Mouse (Mus musculus): ENCODE measurements around the gene Chst3. TPM values are rescaled to one million over a fixed set of nuclear protein-coding genes. Genes with fewer than 3 reads are reported as not detected.
"Not testable (repeated sequence)": the region's sequence is repeated elsewhere in the genome, so short reads cannot be mapped to it uniquely, and the experiment has no call there.

Gene Chst3
- polyA plus RNA-seq, 1 experiment from 2014 or later = 0.26 TPM

- H3K4me3 ChIP-seq (ENCODE audit: control insufficient read depth in 1 of 2, insufficient read depth in 1 of 2, low read depth in 1 of 2, low read length in 2 of 2) = no peak overlapping the region
- no peak for ATAC-seq (ENCODE audit: insufficient number of reproducible peaks, insufficient read depth, low FRiP score, low read depth)
- peaks cover 3% of the 10 kb centered on the region; the same call in 1 of the 2 replicates for H3K9me3 ChIP-seq (ENCODE audit: control insufficient read depth, low read length)
- H3K27me3 ChIP-seq (ENCODE audit: control insufficient read depth, insufficient read depth, low read length) = no peaks in the 10 kb centered on the region; the same call in 1 of the 2 replicates
- H3K4me2 ChIP-seq (ENCODE audit: low read length) = no peak overlapping the region
- H3K36me3 ChIP-seq (ENCODE audit: control insufficient read depth, insufficient read depth, low read length) = no peaks in the 10 kb centered on the region
- H3K9ac ChIP-seq (ENCODE audit: low read length) = no peak overlapping the region
- no peaks in the 10 kb centered on the region for H3K4me1 ChIP-seq (ENCODE audit: control insufficient read depth in 2 of 2, insufficient read depth in 2 of 2, low read length in 2 of 2)
- H3K27ac ChIP-seq (replicated peaks in 1 of 2; ENCODE audit: control insufficient read depth in 1 of 2, insufficient read depth in 1 of 2, low read depth in 2 of 2, low read length in 2 of 2) = no peak overlapping the region
- WGBS = 62% methylated on average over 3 of the region's 3 CpGs
Measured at GRCm38 (mm10) chr10:60168960-60169359, 50.1 kb downstream of the Chst3 start.

GRCm38 (mm10) chr10:60168306-60168705, 50.8 kb downstream of the Chst3 start:
- Histone ChIP-seq H3K27me3 (ENCODE audit: control insufficient read depth, insufficient read depth, low read length) (no peaks in the 10 kb centered on the region; the same call in 1 of the 2 replicates), H3K4me2 (ENCODE audit: low read length) (no peak overlapping the region), H3K9me3 (ENCODE audit: control insufficient read depth, low read length) (peaks cover 3% of the 10 kb centered on the region; the same call in 1 of the 2 replicates), H3K36me3 (ENCODE audit: control insufficient read depth, insufficient read depth, low read length) (no peaks in the 10 kb centered on the region), H3K4me1 (ENCODE audit: control insufficient read depth in 2 of 2, insufficient read depth in 2 of 2, low read length in 2 of 2) (no peaks in the 10 kb centered on the region), H3K4me3 (ENCODE audit: control insufficient read depth in 1 of 2, insufficient read depth in 1 of 2, low read depth in 1 of 2, low read length in 2 of 2) (no peak overlapping the region), H3K9ac (ENCODE audit: low read length) (no peak overlapping the region), H3K27ac (replicated peaks in 1 of 2; ENCODE audit: control insufficient read depth in 1 of 2, insufficient read depth in 1 of 2, low read depth in 2 of 2, low read length in 2 of 2) (no peak overlapping the region)
- WGBS = 68% methylated on average over 2 of the region's 2 CpGs
- ATAC-seq (ENCODE audit: insufficient number of reproducible peaks, insufficient read depth, low FRiP score, low read depth) = no peak

- no peaks in the 10 kb centered on the region; the same call in 1 of the 2 replicates for H3K27me3 ChIP-seq (ENCODE audit: control insufficient read depth, insufficient read depth, low read length)
- no peaks in the 10 kb centered on the region for H3K4me1 ChIP-seq (ENCODE audit: control insufficient read depth in 2 of 2, insufficient read depth in 2 of 2, low read length in 2 of 2)
- no peaks in the 10 kb centered on the region for H3K36me3 ChIP-seq (ENCODE audit: control insufficient read depth, insufficient read depth, low read length)
- ATAC-seq (ENCODE audit: insufficient number of reproducible peaks, insufficient read depth, low FRiP score, low read depth) = no peak
- peaks cover 3% of the 10 kb centered on the region; the same call in 1 of the 2 replicates for H3K9me3 ChIP-seq (ENCODE audit: control insufficient read depth, low read length)
- H3K9ac ChIP-seq (ENCODE audit: low read length) = no peak overlapping the region
- H3K4me2 ChIP-seq (ENCODE audit: low read length) = no peak overlapping the region
- WGBS = 27% methylated on average over 3 of the region's 3 CpGs
- H3K27ac ChIP-seq (replicated peaks in 1 of 2; ENCODE audit: control insufficient read depth in 1 of 2, insufficient read depth in 1 of 2, low read depth in 2 of 2, low read length in 2 of 2) = no peak overlapping the region
- no peak overlapping the region for H3K4me3 ChIP-seq (ENCODE audit: control insufficient read depth in 1 of 2, insufficient read depth in 1 of 2, low read depth in 1 of 2, low read length in 2 of 2)
Measured at GRCm38 (mm10) chr10:60166068-60166467, 53.0 kb downstream of the Chst3 start.

GRCm38 (mm10) chr10:60164869-60165268, 54.2 kb downstream of the Chst3 start:
- no peak for ATAC-seq (ENCODE audit: insufficient number of reproducible peaks, insufficient read depth, low FRiP score, low read depth)
- no peak overlapping the region for H3K27ac ChIP-seq (replicated peaks in 1 of 2; ENCODE audit: control insufficient read depth in 1 of 2, insufficient read depth in 1 of 2, low read depth in 2 of 2, low read length in 2 of 2)
- H3K4me1 ChIP-seq (ENCODE audit: control insufficient read depth in 2 of 2, insufficient read depth in 2 of 2, low read length in 2 of 2) = no peaks in the 10 kb centered on the region
- WGBS = 89% methylated on average over 1 of the region's 1 CpGs
- H3K4me2 ChIP-seq (ENCODE audit: low read length) = no peak overlapping the region
- H3K9me3 ChIP-seq (ENCODE audit: control insufficient read depth, low read length) = peaks cover 3% of the 10 kb centered on the region; the same call in 1 of the 2 replicates
- H3K27me3 ChIP-seq (ENCODE audit: control insufficient read depth, insufficient read depth, low read length) = no peaks in the 10 kb centered on the region; the same call in 1 of the 2 replicates
- no peak overlapping the region for H3K9ac ChIP-seq (ENCODE audit: low read length)
- no peak overlapping the region for H3K4me3 ChIP-seq (ENCODE audit: control insufficient read depth in 1 of 2, insufficient read depth in 1 of 2, low read depth in 1 of 2, low read length in 2 of 2)
- no peaks in the 10 kb centered on the region for H3K36me3 ChIP-seq (ENCODE audit: control insufficient read depth, insufficient read depth, low read length)

- Histone ChIP-seq H3K9me3 (ENCODE audit: control insufficient read depth, low read length) (peaks cover 3% of the 10 kb centered on the region; the same call in 1 of the 2 replicates), H3K4me2 (ENCODE audit: low read length) (no peak overlapping the region), H3K27ac (replicated peaks in 1 of 2; ENCODE audit: control insufficient read depth in 1 of 2, insufficient read depth in 1 of 2, low read depth in 2 of 2, low read length in 2 of 2) (no peak overlapping the region), H3K27me3 (ENCODE audit: control insufficient read depth, insufficient read depth, low read length) (no peaks in the 10 kb centered on the region; the same call in 1 of the 2 replicates), H3K4me1 (ENCODE audit: control insufficient read depth in 2 of 2, insufficient read depth in 2 of 2, low read length in 2 of 2) (no peaks in the 10 kb centered on the region), H3K9ac (ENCODE audit: low read length) (no peak overlapping the region), H3K4me3 (ENCODE audit: control insufficient read depth in 1 of 2, insufficient read depth in 1 of 2, low read depth in 1 of 2, low read length in 2 of 2) (no peak overlapping the region), H3K36me3 (ENCODE audit: control insufficient read depth, insufficient read depth, low read length) (no peaks in the 10 kb centered on the region)
- 77% methylated on average over 6 of the region's 6 CpGs for WGBS
- no peak for ATAC-seq (ENCODE audit: insufficient number of reproducible peaks, insufficient read depth, low FRiP score, low read depth)
Measured at GRCm38 (mm10) chr10:60162973-60163255, 56.1 kb downstream of the Chst3 start.

- H3K4me2 ChIP-seq (ENCODE audit: low read length); H3K36me3 ChIP-seq (ENCODE audit: control insufficient read depth, insufficient read depth, low read length); H3K9ac ChIP-seq (ENCODE audit: low read length); H3K27ac ChIP-seq (replicated peaks in 1 of 2; ENCODE audit: control insufficient read depth in 1 of 2, insufficient read depth in 1 of 2, low read depth in 2 of 2, low read length in 2 of 2); ATAC-seq (ENCODE audit: insufficient number of reproducible peaks, insufficient read depth, low FRiP score, low read depth); H3K4me3 ChIP-seq (ENCODE audit: control insufficient read depth in 1 of 2, insufficient read depth in 1 of 2, low read depth in 1 of 2, low read length in 2 of 2); H3K4me1 ChIP-seq (ENCODE audit: control insufficient read depth in 2 of 2, insufficient read depth in 2 of 2, low read length in 2 of 2); H3K9me3 ChIP-seq (ENCODE audit: control insufficient read depth, low read length); H3K27me3 ChIP-seq (ENCODE audit: control insufficient read depth, insufficient read depth, low read length): not testable (repeated sequence)
- WGBS = 84% methylated on average over 8 of the region's 8 CpGs
Measured at GRCm38 (mm10) chr10:60162184-60162972, 56.7 kb downstream of the Chst3 start.

- H3K9me3 ChIP-seq (ENCODE audit: control insufficient read depth, low read length); H3K27ac ChIP-seq (replicated peaks in 1 of 2; ENCODE audit: control insufficient read depth in 1 of 2, insufficient read depth in 1 of 2, low read depth in 2 of 2, low read length in 2 of 2); H3K4me1 ChIP-seq (ENCODE audit: control insufficient read depth in 2 of 2, insufficient read depth in 2 of 2, low read length in 2 of 2); ATAC-seq (ENCODE audit: insufficient number of reproducible peaks, insufficient read depth, low FRiP score, low read depth); H3K9ac ChIP-seq (ENCODE audit: low read length); H3K4me3 ChIP-seq (ENCODE audit: control insufficient read depth in 1 of 2, insufficient read depth in 1 of 2, low read depth in 1 of 2, low read length in 2 of 2); H3K4me2 ChIP-seq (ENCODE audit: low read length); H3K27me3 ChIP-seq (ENCODE audit: control insufficient read depth, insufficient read depth, low read length); H3K36me3 ChIP-seq (ENCODE audit: control insufficient read depth, insufficient read depth, low read length): not testable (repeated sequence)
- 49% methylated on average over 3 of the region's 3 CpGs for WGBS
Measured at GRCm38 (mm10) chr10:60161397-60161796, 57.7 kb downstream of the Chst3 start.

- H3K27me3 ChIP-seq (ENCODE audit: control insufficient read depth, insufficient read depth, low read length) = no peaks in the 10 kb centered on the region
- H3K27ac ChIP-seq (replicated peaks in 1 of 2; ENCODE audit: control insufficient read depth in 1 of 2, insufficient read depth in 1 of 2, low read depth in 2 of 2, low read length in 2 of 2) = no peak overlapping the region
- H3K9ac ChIP-seq (ENCODE audit: low read length) = no peak overlapping the region
- H3K36me3 ChIP-seq (ENCODE audit: control insufficient read depth, insufficient read depth, low read length) = no peaks in the 10 kb centered on the region
- H3K4me2 ChIP-seq (ENCODE audit: low read length) = no peak overlapping the region
- H3K4me1 ChIP-seq (ENCODE audit: control insufficient read depth in 2 of 2, insufficient read depth in 2 of 2, low read length in 2 of 2) = no peaks in the 10 kb centered on the region
- WGBS = 80% methylated on average over 3 of the region's 3 CpGs
- no peak overlapping the region for H3K4me3 ChIP-seq (ENCODE audit: control insufficient read depth in 1 of 2, insufficient read depth in 1 of 2, low read depth in 1 of 2, low read length in 2 of 2)
- ATAC-seq (ENCODE audit: insufficient number of reproducible peaks, insufficient read depth, low FRiP score, low read depth) = no peak
- no peaks in the 10 kb centered on the region for H3K9me3 ChIP-seq (ENCODE audit: control insufficient read depth, low read length)
Measured at GRCm38 (mm10) chr10:60158144-60158543, 60.9 kb downstream of the Chst3 start.
